Mouse (Mus musculus) neural tube, embryonic 13.5 days (tissue): ENCODE results near the gene Urb2. TPM values are rescaled to one million over a fixed set of nuclear protein-coding genes. Genes with fewer than 3 reads are reported as not detected.
"Not testable (repeated sequence)": the region's sequence is repeated elsewhere in the genome, so short reads cannot be mapped to it uniquely, and the experiment has no call there.

Source experiments
- ATAC-seq: fragments of 200-750 bp; cut with Nextera tagmentation; 2 replicates; pipeline ENCODE4 v1.8.0; 2017; ENCODE audit warnings: low read depth, mild to moderate bottlenecking, moderate TSS enrichment, moderate library complexity
- H3K27ac ChIP-seq: fragments of 300-500 bp; sonication (generic); replicated peaks from 2 replicates; pipeline ENCODE4 v1.5.1; 2015; ENCODE audit warnings: moderate library complexity, mild to moderate bottlenecking, inconsistent platforms
- H3K27me3 ChIP-seq: fragments of 300-500 bp; sonication (generic); 2 replicates; pipeline ENCODE4 v1.6.1; 2015; ENCODE audit warnings: mild to moderate bottlenecking, inconsistent platforms
- H3K36me3 ChIP-seq: fragments of 300-500 bp; sonication (generic); 2 replicates; pipeline ENCODE4 v1.6.1; 2015; ENCODE audit warnings: mild to moderate bottlenecking, inconsistent platforms
- H3K4me1 ChIP-seq: fragments of 300-500 bp; sonication (generic); replicated peaks from 2 replicates; pipeline ENCODE4 v1.6.1; 2015; ENCODE audit warnings: inconsistent platforms
- H3K4me2 ChIP-seq: fragments of 300-500 bp; sonication (generic); 2 replicates; pipeline ENCODE4 v1.6.1; 2015; ENCODE audit warnings: inconsistent platforms, mild to moderate bottlenecking, moderate library complexity
- H3K4me3 ChIP-seq: fragments of 300-500 bp; sonication (generic); 2 replicates; pipeline ENCODE4 v1.5.1; 2015; ENCODE audit warnings: mild to moderate bottlenecking, inconsistent platforms
- H3K9ac ChIP-seq: fragments of 300-500 bp; sonication (generic); 2 replicates; pipeline ENCODE4 v1.6.1; 2015; ENCODE audit warnings: moderate library complexity, mild to moderate bottlenecking, inconsistent platforms
- H3K9me3 ChIP-seq: fragments of 300-500 bp; sonication (generic); 2 replicates; pipeline ENCODE4 v1.6.1; 2016; ENCODE audit warnings: inconsistent platforms
- WGBS: fragments of 180-500 bp; shearing (Covaris S2); methylation state at CpG from one replicate; pipeline ENCODE4 v1.1.7; 2015; 5-methylcytosine and 5-hydroxymethylcytosine counted together
- polyA plus RNA-seq: library from polyadenylated mRNA; unstranded; fragments of >200 nt; fragmentation: Nextera tagmentation; extraction: Ambion mirVana; gene quantifications from 2 replicates; pipeline ENCODE4 v1.2.1, GENCODE M21; 2015

The Urb2 gene
- polyA plus RNA-seq, 1 experiment from 2014 or later = 3.6 TPM

- peak overlapping the region; percentile 65 for H3K4me3 ChIP-seq
- H3K9ac ChIP-seq = peak overlapping the region; percentile 84
- H3K9me3 ChIP-seq = no peaks in the 10 kb centered on the region
- H3K36me3 ChIP-seq = peaks cover 15% of the 10 kb centered on the region
- H3K27me3 ChIP-seq = no peaks in the 10 kb centered on the region
- peaks cover 35% of the 10 kb centered on the region for H3K4me1 ChIP-seq
- peak; percentile 90 for ATAC-seq
- WGBS = 1% methylated on average over 55 of the region's 87 CpGs
- H3K27ac ChIP-seq = peak overlapping the region; percentile 93
- H3K4me2 ChIP-seq = peak overlapping the region; percentile 72
Measured at GRCm38 (mm10) chr8:124020439-124021236, 670 bp upstream of the Urb2 start.

DNA sequence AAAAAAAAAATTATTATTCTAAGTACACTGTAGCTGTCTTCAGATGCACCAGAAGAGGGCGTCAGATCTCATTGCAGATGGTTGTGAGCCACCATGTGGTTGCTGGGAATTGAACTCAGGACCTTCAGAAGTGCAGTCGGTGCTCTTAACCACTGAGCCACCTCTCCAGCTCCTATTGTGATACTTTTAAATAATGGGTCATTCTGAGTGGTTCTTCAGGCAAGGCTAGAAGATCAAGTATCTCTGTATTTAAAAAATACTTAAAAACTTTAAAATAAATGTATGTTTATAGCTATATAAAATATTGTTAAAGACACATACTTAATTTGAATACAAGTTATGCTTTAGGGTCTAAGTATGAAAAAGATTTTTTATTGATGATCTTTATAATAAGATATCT, 5.0 kb downstream of the Urb2 start:
- not testable (repeated sequence) for H3K27ac ChIP-seq, H3K9ac ChIP-seq, H3K4me3 ChIP-seq, ATAC-seq, H3K4me2 ChIP-seq, H3K27me3 ChIP-seq, H3K9me3 ChIP-seq
- Histone ChIP-seq H3K4me1 (peaks cover 13% of the 10 kb centered on the region), H3K36me3 (peaks cover 67% of the 10 kb centered on the region)
- 78% methylated on average over 2 of the region's 2 CpGs for WGBS

DNA sequence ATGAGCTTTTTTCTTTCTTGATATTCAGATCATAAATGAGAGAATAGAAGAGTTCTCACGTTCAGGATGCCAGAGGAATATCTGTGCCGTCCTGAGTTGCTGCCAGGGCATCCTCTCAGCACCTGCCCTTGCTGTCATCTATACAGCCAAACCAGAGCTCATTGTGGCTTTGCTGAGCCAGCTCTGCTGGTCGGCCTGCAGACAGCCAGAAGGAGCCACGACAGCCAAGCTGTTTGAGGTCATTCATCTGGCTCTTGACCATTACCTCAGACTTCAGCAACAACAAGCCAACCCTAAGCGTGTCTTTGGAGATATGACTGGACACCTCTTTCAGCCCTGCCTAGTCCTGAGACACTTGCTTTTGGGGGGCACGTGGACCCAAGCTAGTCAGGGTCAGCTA, 6.5 kb downstream of the Urb2 start:
- no peak for ATAC-seq
- Histone ChIP-seq H3K27me3 (no peaks in the 10 kb centered on the region), H3K9me3 (no peaks in the 10 kb centered on the region), H3K36me3 (peaks cover 73% of the 10 kb centered on the region), H3K27ac (no peak overlapping the region), H3K4me2 (no peak overlapping the region), H3K9ac (no peak overlapping the region), H3K4me1 (peaks cover 2% of the 10 kb centered on the region), H3K4me3 (no peak overlapping the region)
- WGBS = 93% methylated on average over 6 of the region's 6 CpGs

DNA sequence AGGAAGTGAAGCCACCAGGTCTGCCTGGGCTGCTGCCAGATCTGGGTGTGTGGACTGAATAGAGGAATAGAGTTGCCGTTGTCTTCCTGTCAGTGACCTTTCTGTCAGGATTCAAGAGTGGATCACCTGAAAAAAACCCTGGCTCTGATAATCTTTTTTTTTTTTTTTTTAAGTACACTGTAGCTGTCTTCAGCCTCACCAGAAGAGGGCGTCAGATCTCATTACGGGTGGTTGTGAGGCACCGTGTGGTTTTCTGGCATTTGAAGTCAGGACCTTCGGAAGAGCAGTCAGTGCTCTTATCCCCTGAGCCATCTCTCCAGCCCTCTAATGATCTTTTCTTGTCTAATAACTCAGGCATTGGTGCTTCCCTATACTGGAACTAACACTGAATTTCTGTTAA, 12.1 kb downstream of the Urb2 start:
- H3K9me3 ChIP-seq = no peaks in the 10 kb centered on the region
- H3K36me3 ChIP-seq = peaks cover 76% of the 10 kb centered on the region
- no peak overlapping the region for H3K9ac ChIP-seq
- no peak overlapping the region for H3K4me2 ChIP-seq
- no peak overlapping the region for H3K4me3 ChIP-seq
- 76% methylated on average over 5 of the region's 5 CpGs for WGBS
- H3K4me1 ChIP-seq = no peaks in the 10 kb centered on the region
- no peak overlapping the region for H3K27ac ChIP-seq
- H3K27me3 ChIP-seq = no peaks in the 10 kb centered on the region
- ATAC-seq = no peak

DNA sequence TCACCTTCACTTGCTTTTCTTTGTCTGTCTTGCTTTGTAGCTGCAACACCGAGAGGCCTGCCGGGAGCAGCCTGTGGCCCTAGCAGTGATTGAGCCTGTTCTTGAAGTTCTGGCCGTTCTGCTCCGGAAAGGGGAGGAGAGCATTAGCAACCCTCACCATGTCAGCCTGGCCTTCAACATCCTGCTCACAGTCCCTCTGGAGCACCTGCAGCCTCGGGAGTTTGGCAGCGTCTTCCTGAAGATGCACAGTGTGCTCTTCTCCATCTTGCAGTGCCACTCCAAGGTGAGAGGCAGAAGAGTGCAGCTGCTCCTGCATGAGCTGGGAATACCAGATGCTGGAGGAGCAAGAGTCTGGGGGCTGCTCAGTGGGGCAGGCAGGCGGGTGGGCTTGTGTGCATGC, 16.8 kb downstream of the Urb2 start:
- peaks cover 77% of the 10 kb centered on the region for H3K36me3 ChIP-seq
- no peak for ATAC-seq

GRCm38 (mm10) chr8:124039351-124039750, 18.0 kb downstream of the Urb2 start:
- Histone ChIP-seq H3K9ac (no peak overlapping the region), H3K4me3 (no peak overlapping the region), H3K9me3 (no peaks in the 10 kb centered on the region), H3K27ac (no peak overlapping the region), H3K36me3 (peaks cover 84% of the 10 kb centered on the region), H3K4me2 (no peak overlapping the region), H3K27me3 (no peaks in the 10 kb centered on the region), H3K4me1 (no peaks in the 10 kb centered on the region)
- no peak for ATAC-seq
- WGBS = 95% methylated on average over 4 of the region's 4 CpGs

More for the DNA sequence above, 16.8 kb downstream of the Urb2 start:
- H3K9ac ChIP-seq = no peak overlapping the region
- H3K4me2 ChIP-seq = no peak overlapping the region
- H3K27me3 ChIP-seq = no peaks in the 10 kb centered on the region
- no peaks in the 10 kb centered on the region for H3K4me1 ChIP-seq
- 94% methylated on average over 7 of the region's 7 CpGs for WGBS
- no peak overlapping the region for H3K4me3 ChIP-seq
- no peaks in the 10 kb centered on the region for H3K9me3 ChIP-seq
- H3K27ac ChIP-seq = no peak overlapping the region

DNA sequence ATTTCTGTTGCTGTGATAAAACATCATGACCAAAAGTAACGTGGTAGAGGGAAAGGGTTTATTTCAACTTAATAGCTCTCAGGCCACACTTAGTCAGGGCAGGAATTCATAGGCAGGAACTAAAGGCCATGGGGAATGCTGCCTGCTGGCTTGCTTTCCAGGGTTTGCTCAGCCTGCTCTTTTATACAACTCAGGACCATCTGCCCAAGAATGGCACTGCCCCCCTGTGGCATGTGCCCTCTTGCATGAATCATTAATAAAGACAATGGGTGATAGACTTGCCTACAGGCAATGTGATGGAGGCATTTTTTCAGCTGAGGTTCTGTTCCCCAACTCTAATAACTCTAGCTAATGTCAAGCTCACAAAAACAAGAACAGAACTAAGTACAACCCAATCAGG, 20.9 kb downstream of the Urb2 start:
- H3K27me3 ChIP-seq = no peaks in the 10 kb centered on the region
- no peak for ATAC-seq
- no peak overlapping the region for H3K4me3 ChIP-seq
- no peak overlapping the region for H3K27ac ChIP-seq
- no peak overlapping the region for H3K9ac ChIP-seq
- no peaks in the 10 kb centered on the region for H3K9me3 ChIP-seq
- H3K4me2 ChIP-seq = no peak overlapping the region
- no peaks in the 10 kb centered on the region for H3K4me1 ChIP-seq
- 64% methylated on average over 1 of the region's 1 CpGs for WGBS
- peaks cover 81% of the 10 kb centered on the region for H3K36me3 ChIP-seq

DNA sequence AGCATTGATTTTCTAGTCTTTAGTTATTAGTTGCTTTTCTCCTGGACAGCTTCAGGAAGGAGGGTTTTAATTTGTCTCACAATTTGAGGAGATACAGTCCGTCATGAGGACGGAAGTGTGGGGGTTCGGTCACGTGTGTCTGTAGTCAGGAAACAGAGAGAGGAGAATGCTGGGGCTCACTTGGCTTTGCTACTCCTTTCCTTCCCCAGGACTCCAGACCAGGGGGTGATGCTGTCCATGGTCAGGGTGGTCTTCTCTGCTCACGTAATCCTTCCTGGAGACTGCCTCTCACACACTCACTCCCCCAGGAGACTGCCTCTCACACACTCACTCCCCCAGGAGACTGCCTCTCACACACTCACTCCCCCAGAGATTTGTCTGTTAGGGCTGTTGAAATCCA, 23.1 kb downstream of the Urb2 start:
- no peaks in the 10 kb centered on the region for H3K9me3 ChIP-seq
- H3K27ac ChIP-seq = no peak overlapping the region
- no peaks in the 10 kb centered on the region for H3K27me3 ChIP-seq
- peaks cover 74% of the 10 kb centered on the region for H3K36me3 ChIP-seq
- no peak overlapping the region for H3K4me2 ChIP-seq
- ATAC-seq = no peak
- H3K9ac ChIP-seq = no peak overlapping the region
- 92% methylated on average over 5 of the region's 5 CpGs for WGBS
- no peak overlapping the region for H3K4me3 ChIP-seq
- no peaks in the 10 kb centered on the region for H3K4me1 ChIP-seq

- H3K9ac ChIP-seq = no peak overlapping the region
- H3K27me3 ChIP-seq = no peaks in the 10 kb centered on the region
- 95% methylated on average over 12 of the region's 12 CpGs for WGBS
- no peaks in the 10 kb centered on the region for H3K9me3 ChIP-seq
- no peaks in the 10 kb centered on the region for H3K4me1 ChIP-seq
- ATAC-seq = no peak
- no peak overlapping the region for H3K4me2 ChIP-seq
- no peak overlapping the region for H3K4me3 ChIP-seq
- H3K36me3 ChIP-seq = peaks cover 72% of the 10 kb centered on the region
- H3K27ac ChIP-seq = no peak overlapping the region
Measured at GRCm38 (mm10) chr8:124044931-124045330, 23.6 kb downstream of the Urb2 start.

GRCm38 (mm10) chr8:124045856-124046255, 24.5 kb downstream of the Urb2 start:
- ATAC-seq = no peak
- Histone ChIP-seq H3K9me3 (no peaks in the 10 kb centered on the region), H3K4me2 (no peak overlapping the region), H3K4me1 (no peaks in the 10 kb centered on the region), H3K27me3 (no peaks in the 10 kb centered on the region), H3K9ac (no peak overlapping the region), H3K36me3 (peaks cover 67% of the 10 kb centered on the region), H3K4me3 (no peak overlapping the region), H3K27ac (no peak overlapping the region)
- WGBS = 89% methylated on average over 8 of the region's 8 CpGs

DNA sequence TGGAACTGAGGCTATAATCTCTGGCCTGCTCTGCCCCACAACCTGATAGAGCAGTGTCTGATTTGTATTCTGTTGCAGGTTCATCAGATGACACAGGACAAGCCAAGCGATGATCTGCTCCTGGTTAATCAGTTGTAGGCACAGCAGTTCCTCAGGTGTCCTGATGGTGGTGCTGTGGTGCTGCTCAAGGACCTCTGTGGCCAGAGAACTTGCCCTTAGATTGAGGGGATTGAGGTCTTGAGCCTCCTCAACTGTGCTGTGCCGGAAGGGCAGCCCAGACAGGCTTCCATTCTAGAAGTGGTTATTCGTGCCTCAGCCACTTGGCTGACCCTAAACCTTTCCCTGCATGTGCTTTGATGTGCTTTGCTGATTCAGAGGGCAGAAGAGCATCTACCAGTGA, 30.8 kb downstream of the Urb2 start:
- H3K4me1 ChIP-seq = peaks cover 5% of the 10 kb centered on the region; the same call in 1 of the 2 replicates
- no peak overlapping the region for H3K4me2 ChIP-seq
- WGBS = 16% methylated on average over 3 of the region's 3 CpGs
- H3K9me3 ChIP-seq = no peaks in the 10 kb centered on the region
- peak; percentile 56 for ATAC-seq
- H3K9ac ChIP-seq = no peak overlapping the region
- H3K36me3 ChIP-seq = peaks cover 21% of the 10 kb centered on the region
- H3K27ac ChIP-seq = no peak overlapping the region
- no peak overlapping the region for H3K4me3 ChIP-seq
- H3K27me3 ChIP-seq = no peaks in the 10 kb centered on the region

- Histone ChIP-seq H3K4me2 (no peak overlapping the region), H3K27me3 (no peaks in the 10 kb centered on the region), H3K9ac (no peak overlapping the region), H3K36me3 (peaks cover 16% of the 10 kb centered on the region), H3K27ac (no peak overlapping the region), H3K4me1 (peaks cover 5% of the 10 kb centered on the region; the same call in 1 of the 2 replicates), H3K9me3 (no peaks in the 10 kb centered on the region), H3K4me3 (no peak overlapping the region)
- no peak for ATAC-seq
- WGBS = 67% methylated on average over 4 of the region's 4 CpGs
Measured at GRCm38 (mm10) chr8:124052568-124052967, 31.3 kb downstream of the Urb2 start.
